Mouse (Mus musculus): Measurements from ENCODE around the gene Ppm1h. TPM values are rescaled to one million over a fixed set of nuclear protein-coding genes. Genes with fewer than 3 reads are reported as not detected.
A peak's percentile ranks its signal among the peaks of the same experiment; 100 is the strongest.

The Ppm1h gene
- total and polyA plus RNA-seq, 2 experiments from 2014 or later: 4.9 to 6.1 TPM

DNA sequence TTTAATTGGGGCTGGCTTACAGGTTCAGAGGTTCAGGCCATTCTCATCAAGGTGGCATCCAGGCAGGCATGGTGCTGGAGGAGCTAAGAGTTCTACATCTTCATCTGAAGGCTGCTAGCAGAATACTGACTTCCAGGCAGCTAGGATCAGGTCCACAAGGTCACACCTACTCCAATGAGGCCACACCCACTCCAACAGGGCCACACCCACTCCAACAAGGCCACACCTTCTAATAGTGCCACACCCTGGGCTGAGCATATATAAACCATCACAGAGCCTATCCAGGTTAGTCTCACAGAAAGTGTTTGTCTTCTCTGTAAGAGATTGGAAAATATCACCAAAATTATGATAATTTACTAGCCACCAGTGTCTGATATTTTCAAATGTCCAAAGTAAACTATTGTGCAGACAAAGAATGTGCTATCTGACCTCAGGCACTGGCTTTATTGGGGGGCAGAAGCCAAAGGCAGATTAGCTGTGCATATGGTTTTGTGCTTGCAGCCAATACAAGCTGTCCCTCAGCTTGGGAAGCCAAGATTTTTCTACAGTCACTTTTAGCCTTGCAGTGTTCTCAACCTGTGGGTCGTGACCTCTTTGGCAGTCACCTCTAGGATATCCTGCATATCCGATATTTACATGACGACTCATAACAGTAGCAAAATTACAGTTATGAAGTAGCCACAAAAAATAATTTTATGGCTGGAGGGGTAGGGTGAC is 99.5 kb downstream of the Ppm1h start:
- no peaks in the 10 kb centered on the region for H3K9me3 ChIP-seq (replicated peaks; ENCODE audit: control insufficient read depth, low read length)
- no peak overlapping the region for H3K4me2 ChIP-seq (ENCODE audit: low read depth, low read length)
- TF ChIP-seq EP300 (IDR thresholded peaks at IDR 0.05; ENCODE audit: low read depth): no peak
- TF ChIP-seq CTCF (IDR thresholded peaks at IDR 0.05; ENCODE audit: low read depth): no peak
- no peak overlapping the region for H3K9ac ChIP-seq (replicated peaks; ENCODE audit: low read depth, low read length)
- H3K27ac ChIP-seq (ENCODE audit: low read depth): no peak overlapping the region
- H3K27me3 ChIP-seq (ENCODE audit: control insufficient read depth, insufficient read depth, low read length): no peaks in the 10 kb centered on the region
- H3K36me3 ChIP-seq (replicated peaks; ENCODE audit: control insufficient read depth, insufficient read depth, low read length): no peaks in the 10 kb centered on the region
- DNase-seq (ENCODE audit: low spot score): no peak
- no peak overlapping the region for H3K4me3 ChIP-seq (ENCODE audit: low read depth, low read length)
- 0 out of 2 replicates have a peak, but pooled peaks cover 3% of the 10 kb centered on the region for H3K4me1 ChIP-seq (ENCODE audit: control insufficient read depth, insufficient read depth)
- no peak for ATAC-seq (ENCODE audit: insufficient read depth, low read depth)
- 84% methylated on average over 3 of the region's 3 CpGs for WGBS

DNA sequence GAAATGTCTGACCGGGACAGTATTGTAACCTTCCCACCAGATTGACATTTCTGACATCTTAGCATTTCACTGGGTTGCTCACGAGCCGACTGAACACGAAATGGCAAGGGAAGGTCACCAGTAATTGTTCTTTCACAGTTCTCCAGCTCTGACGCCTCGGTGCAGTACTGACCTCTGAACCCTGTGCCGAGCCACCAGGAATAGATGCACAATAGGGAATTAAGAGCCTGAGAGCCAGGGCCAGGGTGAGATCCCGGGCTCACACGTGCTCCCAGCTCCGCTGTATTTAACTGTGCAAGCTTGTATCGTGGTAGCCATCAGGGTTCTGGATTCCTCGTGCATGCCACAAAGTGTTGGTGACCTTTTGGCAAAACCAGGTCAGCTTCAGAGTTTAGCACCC is 100.8 kb downstream of the Ppm1h start:
- Histone ChIP-seq H3K36me3 (replicated peaks; ENCODE audit: control insufficient read depth, insufficient read depth, low read length) (no peaks in the 10 kb centered on the region), H3K4me1 (ENCODE audit: control insufficient read depth, insufficient read depth) (0 out of 2 replicates have a peak, but pooled peaks cover 3% of the 10 kb centered on the region), H3K4me3 (ENCODE audit: low read depth, low read length) (no peak overlapping the region), H3K27me3 (ENCODE audit: control insufficient read depth, insufficient read depth, low read length) (no peaks in the 10 kb centered on the region), H3K4me2 (ENCODE audit: low read depth, low read length) (no peak overlapping the region), H3K9me3 (replicated peaks; ENCODE audit: control insufficient read depth, low read length) (no peaks in the 10 kb centered on the region), H3K9ac (replicated peaks; ENCODE audit: low read depth, low read length) (no peak overlapping the region), H3K27ac (ENCODE audit: low read depth) (no peak overlapping the region)
- ATAC-seq (ENCODE audit: insufficient read depth, low read depth): no peak
- no peak for DNase-seq (ENCODE audit: low spot score)
- 40% methylated on average over 12 of the region's 12 CpGs for WGBS
- no peak for TF ChIP-seq CTCF (IDR thresholded peaks at IDR 0.05; ENCODE audit: low read depth)
- TF ChIP-seq EP300 (IDR thresholded peaks at IDR 0.05; ENCODE audit: low read depth): no peak

DNA sequence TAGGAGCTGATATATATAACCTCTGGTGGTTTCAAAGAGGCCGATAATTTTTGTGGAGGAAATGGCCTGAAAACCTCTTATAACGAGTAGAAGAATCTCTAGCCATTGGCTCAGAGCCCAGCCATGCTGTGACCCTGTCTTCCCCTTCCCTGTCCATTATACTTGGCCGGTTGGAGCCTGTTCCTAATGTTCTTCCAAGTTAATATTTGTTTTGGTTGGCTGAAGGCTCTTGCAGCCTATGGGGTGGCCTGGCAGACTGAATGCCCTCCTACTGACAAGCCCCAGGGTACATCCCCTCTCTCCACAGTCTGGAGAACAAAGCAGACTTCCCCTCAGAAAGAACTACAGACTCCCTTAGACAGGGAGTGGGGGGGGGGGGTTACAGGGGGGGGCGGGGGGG is 104.2 kb downstream of the Ppm1h start:
- 22% methylated on average over 4 of the region's 4 CpGs for WGBS
- Histone ChIP-seq H3K36me3 (replicated peaks; ENCODE audit: control insufficient read depth, insufficient read depth, low read length) (no peaks in the 10 kb centered on the region), H3K4me3 (ENCODE audit: low read depth, low read length) (no peak overlapping the region), H3K9me3 (replicated peaks; ENCODE audit: control insufficient read depth, low read length) (no peaks in the 10 kb centered on the region), H3K4me2 (ENCODE audit: low read depth, low read length) (no peak overlapping the region), H3K4me1 (ENCODE audit: control insufficient read depth, insufficient read depth) (0 out of 2 replicates have a peak, but pooled peaks cover 3% of the 10 kb centered on the region), H3K27me3 (ENCODE audit: control insufficient read depth, insufficient read depth, low read length) (no peaks in the 10 kb centered on the region), H3K27ac (ENCODE audit: low read depth) (no peak overlapping the region), H3K9ac (replicated peaks; ENCODE audit: low read depth, low read length) (no peak overlapping the region)
- TF ChIP-seq EP300 (IDR thresholded peaks at IDR 0.05; ENCODE audit: low read depth): no peak
- no peak for TF ChIP-seq CTCF (IDR thresholded peaks at IDR 0.05; ENCODE audit: low read depth)
- DNase-seq (ENCODE audit: low spot score) (peak; percentile 80), ATAC-seq (ENCODE audit: insufficient read depth, low read depth) (peak; percentile 87)

DNA sequence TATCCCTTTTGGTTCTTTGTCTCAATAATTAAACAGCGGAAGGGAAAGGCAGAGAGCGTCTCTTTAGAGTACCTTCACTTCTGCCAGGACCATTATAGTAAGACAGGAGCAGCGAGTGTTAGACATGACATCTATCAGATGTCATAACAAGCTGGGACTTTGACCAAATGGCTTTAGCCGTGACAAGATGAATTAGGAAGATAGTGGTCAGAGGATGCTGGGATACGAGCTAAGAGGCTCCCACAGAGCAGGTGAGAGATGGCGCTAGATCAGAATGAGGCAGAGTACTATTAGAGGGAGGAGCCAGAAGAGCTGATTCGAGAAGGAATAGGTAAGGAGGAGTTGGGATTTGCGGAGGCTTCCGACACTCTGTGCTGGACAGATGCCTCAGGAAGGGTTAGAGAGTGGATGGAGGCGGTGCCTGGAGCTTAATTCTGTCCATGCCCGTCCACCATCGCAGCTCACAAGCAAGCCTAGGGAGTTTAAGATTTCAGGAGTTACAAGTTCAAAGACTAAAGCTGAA is 111.1 kb downstream of the Ppm1h start:
- Histone ChIP-seq H3K4me3 (ENCODE audit: low read depth, low read length) (no peak overlapping the region), H3K9me3 (replicated peaks; ENCODE audit: control insufficient read depth, low read length) (no peaks in the 10 kb centered on the region), H3K27me3 (ENCODE audit: control insufficient read depth, insufficient read depth, low read length) (no peaks in the 10 kb centered on the region), H3K36me3 (replicated peaks; ENCODE audit: control insufficient read depth, insufficient read depth, low read length) (no peaks in the 10 kb centered on the region), H3K4me1 (ENCODE audit: control insufficient read depth, insufficient read depth) (peaks cover 9% of the 10 kb centered on the region; the same call in 1 of the 2 replicates), H3K27ac (ENCODE audit: low read depth) (no peak overlapping the region), H3K9ac (replicated peaks; ENCODE audit: low read depth, low read length) (no peak overlapping the region), H3K4me2 (ENCODE audit: low read depth, low read length) (no peak overlapping the region)
- WGBS: 53% methylated on average over 12 of the region's 12 CpGs
- TF ChIP-seq EP300 (IDR thresholded peaks at IDR 0.05; ENCODE audit: low read depth) (no peak), CTCF (IDR thresholded peaks at IDR 0.05; ENCODE audit: low read depth) (no peak)
- ATAC-seq (ENCODE audit: insufficient read depth, low read depth): no peak
- DNase-seq (ENCODE audit: low spot score): no peak

DNA sequence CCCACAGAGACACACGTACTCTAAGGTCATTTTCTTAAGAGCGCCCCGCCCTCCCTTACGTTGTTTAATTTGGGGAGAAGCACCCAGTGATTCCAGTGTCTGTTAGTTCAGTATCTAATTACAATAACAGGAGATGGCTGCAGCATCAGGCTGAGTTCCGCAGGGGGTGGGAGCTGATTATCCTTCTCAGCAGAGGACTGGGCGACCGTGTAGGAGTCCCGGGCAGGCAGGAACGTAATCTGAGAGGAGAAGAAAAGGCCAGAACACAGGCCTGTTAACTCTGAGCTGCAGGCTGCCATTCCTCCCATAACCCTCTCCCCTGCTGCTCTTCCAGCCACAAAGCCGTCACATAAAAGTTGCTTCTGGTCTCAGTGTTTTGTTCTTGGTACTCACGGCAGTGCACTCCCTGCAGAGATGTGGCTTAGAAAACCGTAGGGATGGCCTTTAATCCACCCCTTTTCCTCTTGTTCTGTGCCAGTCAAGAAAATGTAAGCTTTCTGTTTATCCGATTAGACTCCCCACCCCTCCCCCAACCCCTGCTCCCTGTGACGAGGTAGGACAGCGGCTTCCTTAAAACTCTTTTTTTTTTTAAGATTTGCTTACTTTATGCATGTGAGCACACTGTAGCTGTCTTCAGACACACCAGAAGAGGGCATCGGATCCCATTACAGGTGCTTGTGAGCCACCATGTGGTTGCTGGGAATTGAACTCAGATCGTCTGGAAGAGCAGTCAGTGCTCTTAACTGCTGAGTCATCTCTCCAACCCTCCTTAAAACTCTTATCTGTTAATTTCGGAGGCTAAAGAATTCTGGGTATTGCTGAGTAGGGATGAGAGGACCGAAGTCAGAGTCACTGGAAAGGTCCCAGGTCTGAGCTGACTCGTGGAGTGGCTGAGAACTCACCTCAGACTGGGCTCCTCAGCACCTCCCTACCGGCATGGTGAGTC is 113.7 kb downstream of the Ppm1h start:
- peak overlapping the region; percentile 55 for H3K4me2 ChIP-seq (ENCODE audit: low read depth, low read length)
- H3K4me1 ChIP-seq (ENCODE audit: control insufficient read depth, insufficient read depth): peaks cover 9% of the 10 kb centered on the region; the same call in 1 of the 2 replicates
- no peak overlapping the region; the same call in 1 of the 2 replicates for H3K9ac ChIP-seq (replicated peaks; ENCODE audit: low read depth, low read length)
- H3K9me3 ChIP-seq (replicated peaks; ENCODE audit: control insufficient read depth, low read length): no peaks in the 10 kb centered on the region
- H3K27ac ChIP-seq (ENCODE audit: low read depth): peak overlapping the region; percentile 5; the same call in 1 of the 2 replicates
- H3K27me3 ChIP-seq (ENCODE audit: control insufficient read depth, insufficient read depth, low read length): no peaks in the 10 kb centered on the region
- TF ChIP-seq CTCF (IDR thresholded peaks at IDR 0.05; ENCODE audit: low read depth) (no peak; the same call in 1 of the 2 replicates), EP300 (IDR thresholded peaks at IDR 0.05; ENCODE audit: low read depth) (no peak)
- no peak for ATAC-seq (ENCODE audit: insufficient read depth, low read depth)
- DNase-seq (ENCODE audit: low spot score): no peak
- whole genome bisulfite sequencing: 10% methylated on average over 21 of the region's 21 CpGs
- peak overlapping the region; percentile 32 for H3K4me3 ChIP-seq (ENCODE audit: low read depth, low read length)
- H3K36me3 ChIP-seq (replicated peaks; ENCODE audit: control insufficient read depth, insufficient read depth, low read length): no peaks in the 10 kb centered on the region
